Mouse (Mus musculus): Measurements from ENCODE around the gene Txndc12. TPM values are rescaled to one million over a fixed set of nuclear protein-coding genes. Genes with fewer than 3 reads are reported as not detected.

Gene Txndc12
- total RNA-seq (2021) = 10 to 100 TPM; 26.8 to 27.3 TPM
- long read RNA-seq, experiment 1, transcript Txndc12-201 (7 exons, 1,359 nt) = major isoform, 9 of 11 reads
- long read RNA-seq, experiment 1, partial matches to known transcripts = 0 of 11 reads
- long read RNA-seq, experiment 1, other reads (novel, unspliced or antisense) = 2 of 11 reads
- long read RNA-seq, experiment 2, transcript Txndc12-201 (7 exons, 1,359 nt) = major isoform, 19 of 20 reads
- long read RNA-seq, experiment 2, partial matches to known transcripts = 1 of 20 reads
- long read RNA-seq, experiment 2, other reads (novel, unspliced or antisense) = 0 of 20 reads

- peak; percentile 66 for DNase-seq
Observed at GRCm38 (mm10) chr4:108834115-108834970, at the start of gene Txndc12. Gene Txndc12, plus strand, starts transcription at chr4:108834601.

GRCm38 (mm10) chr4:108789258-108789936 lies 45.0 kb upstream of the Txndc12 start:
- no peak for DNase-seq

DNA sequence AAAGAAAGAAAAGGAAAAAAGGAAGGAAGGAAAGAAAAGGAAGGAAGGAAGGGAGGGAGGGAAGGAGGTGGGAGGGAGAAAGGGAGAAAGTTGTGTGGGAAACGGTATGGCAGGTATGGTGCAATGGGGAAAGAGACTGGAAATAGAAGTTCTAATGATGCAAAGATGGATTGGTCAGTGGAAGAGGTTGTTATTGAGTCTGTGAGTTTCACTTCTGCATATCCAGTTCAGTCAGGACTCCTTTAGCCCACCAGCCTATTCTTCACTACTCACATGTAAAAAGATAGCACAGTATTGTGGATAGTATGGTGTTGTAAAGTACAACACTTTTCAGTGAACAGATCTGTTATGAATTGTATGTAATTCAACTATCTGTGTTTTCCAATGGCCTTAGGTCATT lies 43.9 kb upstream of the Txndc12 start:
- DNase-seq = no peak

- DNase-seq = no peak
Observed at GRCm38 (mm10) chr4:108793941-108794340, 40.5 kb upstream of the Txndc12 start.

- DNase-seq = no peak
Observed at GRCm38 (mm10) chr4:108796701-108797100, 37.7 kb upstream of the Txndc12 start.

DNA sequence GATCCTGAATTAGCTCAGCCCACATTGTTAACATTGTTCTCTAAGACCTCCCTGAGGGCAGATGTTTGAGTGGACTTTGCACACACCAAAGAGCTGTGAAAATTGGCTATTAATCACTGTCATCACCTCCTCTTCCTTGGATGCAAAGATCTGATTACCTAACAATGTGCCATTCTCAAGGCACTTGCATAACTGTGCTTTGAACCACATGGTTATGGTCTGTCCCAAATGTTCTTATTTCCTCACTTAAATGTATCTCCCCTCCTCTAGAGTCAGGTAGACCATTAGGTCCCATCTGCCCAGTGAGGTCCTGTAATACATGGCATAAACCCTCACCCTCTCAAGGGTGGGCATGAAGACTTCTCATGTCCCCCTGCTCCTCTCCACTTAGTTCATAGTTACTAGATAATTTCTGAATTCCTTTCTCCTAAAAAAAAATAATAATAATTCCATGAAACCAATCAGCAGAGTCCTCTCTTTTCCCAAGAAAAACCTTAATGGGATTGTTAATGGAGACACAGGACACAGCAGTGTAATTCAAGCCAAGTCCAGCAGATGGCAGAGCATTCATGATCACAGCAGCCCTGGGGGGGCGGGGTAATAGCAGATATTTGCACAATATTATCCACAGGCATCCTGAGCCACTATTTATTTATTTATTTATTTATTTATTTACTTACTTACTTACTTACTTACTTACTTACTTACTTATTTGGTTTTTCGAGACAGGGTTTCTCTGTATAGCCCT lies 36.1 kb upstream of the Txndc12 start:
- peak; percentile 68 for DNase-seq

DNA sequence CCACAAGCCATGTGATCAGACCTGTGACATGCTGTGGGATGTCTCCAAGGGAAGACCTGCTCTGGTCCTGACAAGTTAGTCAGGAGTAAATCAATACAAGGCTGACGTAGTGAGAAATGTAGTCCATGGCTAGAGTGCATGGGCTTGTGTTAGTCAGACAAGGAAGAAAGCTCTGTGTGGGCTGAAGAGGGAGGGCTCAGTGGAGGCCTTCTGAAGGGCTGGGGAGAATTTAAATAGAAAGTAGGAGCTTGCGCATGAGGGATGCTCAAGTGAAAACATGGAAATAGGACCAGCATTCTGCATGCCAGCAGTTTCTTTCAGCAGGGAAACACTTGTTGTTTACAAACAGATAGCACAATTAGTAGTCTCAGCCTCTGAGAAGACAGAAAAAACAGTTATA lies 30.9 kb upstream of the Txndc12 start:
- DNase-seq = no peak

GRCm38 (mm10) chr4:108811142-108811541 lies 23.3 kb upstream of the Txndc12 start:
- no peak for DNase-seq

GRCm38 (mm10) chr4:108811550-108811949 lies 22.9 kb upstream of the Txndc12 start:
- DNase-seq = no peak

DNA sequence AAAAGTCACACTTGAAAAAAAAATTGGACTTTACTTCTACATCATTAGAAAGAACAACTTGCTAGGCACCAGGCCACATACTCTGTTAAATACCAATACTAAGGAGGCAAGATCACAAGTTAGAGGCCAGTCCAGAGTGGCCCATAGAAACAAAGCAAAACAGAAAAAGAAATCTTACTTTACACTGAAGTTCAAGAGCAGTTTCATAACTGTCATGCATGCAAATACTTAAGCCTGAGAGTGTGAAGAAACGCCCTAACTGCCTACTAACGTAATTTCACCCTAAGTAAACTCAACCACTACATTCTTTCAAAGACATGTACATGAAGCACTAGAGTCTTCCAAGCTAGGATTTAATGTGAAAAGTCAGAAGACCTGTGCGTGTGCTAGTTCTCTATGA lies 8.7 kb upstream of the Txndc12 start:
- no peak for DNase-seq

GRCm38 (mm10) chr4:108826096-108826495 lies 8.3 kb upstream of the Txndc12 start:
- no peak for DNase-seq

DNA sequence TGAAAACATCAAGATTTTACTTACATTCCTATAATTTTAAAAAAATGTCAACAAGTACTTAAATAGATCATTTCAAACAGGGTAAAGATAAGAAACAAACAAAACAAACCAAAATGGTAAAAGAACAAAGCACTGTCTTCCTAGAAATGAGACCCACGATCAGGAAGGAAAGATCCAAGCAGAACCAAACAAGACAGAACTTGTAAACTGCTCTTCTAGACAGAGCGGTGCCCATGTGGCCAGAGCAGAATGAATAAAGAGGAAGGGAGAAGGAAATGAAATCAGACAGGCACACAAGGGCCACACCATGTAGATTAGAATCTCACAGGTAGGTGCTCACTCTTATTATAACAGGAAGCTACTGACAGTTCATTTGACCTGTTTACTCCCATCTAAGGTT lies 7.8 kb upstream of the Txndc12 start:
- no peak for DNase-seq

- DNase-seq = no peak
Observed at GRCm38 (mm10) chr4:108830698-108831097, 3.7 kb upstream of the Txndc12 start.

DNA sequence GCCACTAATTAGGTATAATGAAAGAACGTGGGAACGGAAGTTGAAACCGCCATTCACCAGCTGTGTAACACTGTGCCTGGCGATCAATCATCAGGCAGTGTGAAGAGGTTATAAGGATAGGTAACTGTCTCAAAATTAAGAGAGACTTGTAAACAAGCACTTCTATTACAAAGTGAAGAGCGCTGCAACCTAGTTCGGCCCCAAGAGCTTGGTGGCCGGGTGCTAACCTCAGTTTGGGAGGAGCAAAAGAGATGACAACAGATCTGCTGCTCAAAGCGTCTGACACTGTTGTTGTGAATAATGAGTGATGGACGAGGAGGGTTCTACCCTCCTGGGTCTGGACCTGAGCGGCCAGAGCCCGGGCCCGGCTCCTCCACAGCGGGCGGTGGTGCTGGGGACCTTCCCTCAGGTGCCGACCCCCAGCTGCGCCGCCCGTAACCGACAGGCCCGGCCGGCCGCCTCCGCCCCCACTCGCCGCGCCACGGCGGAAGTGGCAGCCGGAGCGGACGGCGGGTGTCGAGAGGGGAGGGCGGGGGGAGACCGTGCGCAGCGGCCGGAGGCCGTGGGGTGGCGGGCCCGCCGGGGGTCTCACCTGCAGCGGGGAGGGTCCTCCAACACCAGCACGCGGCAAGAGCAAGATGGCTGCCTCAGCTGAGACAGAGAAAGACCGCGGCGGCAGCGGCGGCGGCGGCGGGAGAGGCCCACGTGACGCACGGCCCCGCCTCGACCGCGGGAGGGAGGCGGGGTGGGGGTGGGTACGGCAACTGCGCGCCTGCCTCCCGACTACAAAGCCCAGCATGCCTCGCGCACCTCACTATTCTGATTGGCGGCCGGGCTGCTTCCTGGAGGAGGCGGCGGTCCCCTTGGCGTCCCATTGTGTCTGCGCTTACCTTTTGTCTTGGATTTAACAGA lies 1.2 kb upstream of the Txndc12 start, which contains the start of gene Btf3l4:
TSS of gene Btf3l4 (minus strand) at position 699 of the 912 bp plus-strand sequence.
- peak; percentile 88 for DNase-seq

- no peak for DNase-seq
Observed at GRCm38 (mm10) chr4:108833828-108834114, 630 bp upstream of the Txndc12 start.

- peak; percentile 16 for DNase-seq
Observed at GRCm38 (mm10) chr4:108834971-108835311, 540 bp downstream of the Txndc12 start.

DNA sequence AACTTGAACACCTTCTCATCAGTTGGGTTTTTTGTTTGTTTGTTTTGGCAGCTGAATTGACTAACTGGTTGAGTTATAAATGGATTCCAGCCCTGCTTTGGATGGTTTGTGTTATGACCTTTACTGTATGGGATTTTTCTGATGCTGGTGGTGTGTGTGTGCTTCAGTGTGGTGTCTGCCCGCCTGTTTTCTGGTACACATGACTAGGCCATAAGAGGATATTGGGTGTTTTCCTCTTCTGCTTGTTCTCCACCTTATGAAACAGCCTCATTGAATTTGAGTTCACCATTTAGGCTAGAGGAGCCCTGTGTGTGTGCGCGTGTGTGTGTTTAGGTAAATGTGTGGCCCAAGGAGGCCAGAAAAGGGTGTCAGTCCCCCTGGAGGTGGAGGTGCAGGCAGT lies 1.1 kb downstream of the Txndc12 start:
- no peak for DNase-seq

- no peak for DNase-seq
Observed at GRCm38 (mm10) chr4:108838031-108838430, 3.6 kb downstream of the Txndc12 start.

DNA sequence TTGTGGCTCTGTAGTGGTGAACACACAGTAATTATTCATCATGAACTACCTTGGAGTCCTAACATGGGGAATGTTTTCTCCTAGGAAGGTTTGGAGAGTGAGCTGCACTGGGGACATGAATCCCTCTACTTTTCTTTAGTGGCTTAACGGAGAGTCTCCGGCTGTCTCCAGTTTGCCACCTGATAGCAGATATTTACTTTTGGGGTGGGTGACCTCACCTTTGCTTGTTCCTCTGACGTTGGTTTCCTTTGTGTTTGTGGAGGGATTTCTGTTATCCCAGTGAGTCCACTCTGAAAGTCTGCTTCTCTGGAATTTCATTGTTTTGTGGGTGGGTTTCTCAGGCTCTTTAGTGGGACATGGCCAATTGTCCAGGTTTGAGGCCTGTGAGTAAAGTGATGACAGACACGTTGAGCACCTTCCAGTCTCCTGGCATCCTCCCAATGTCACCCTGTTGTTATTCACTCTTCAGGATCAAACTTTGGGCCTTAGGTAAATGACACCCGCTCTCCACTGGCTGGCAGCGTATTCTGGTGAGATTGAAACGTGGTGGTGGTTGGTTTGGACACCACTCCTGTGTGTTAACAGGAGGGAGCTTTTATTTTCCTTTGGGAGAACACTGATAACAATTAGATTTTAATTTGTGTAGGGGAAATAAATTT lies 7.6 kb downstream of the Txndc12 start:
- no peak for DNase-seq

DNA sequence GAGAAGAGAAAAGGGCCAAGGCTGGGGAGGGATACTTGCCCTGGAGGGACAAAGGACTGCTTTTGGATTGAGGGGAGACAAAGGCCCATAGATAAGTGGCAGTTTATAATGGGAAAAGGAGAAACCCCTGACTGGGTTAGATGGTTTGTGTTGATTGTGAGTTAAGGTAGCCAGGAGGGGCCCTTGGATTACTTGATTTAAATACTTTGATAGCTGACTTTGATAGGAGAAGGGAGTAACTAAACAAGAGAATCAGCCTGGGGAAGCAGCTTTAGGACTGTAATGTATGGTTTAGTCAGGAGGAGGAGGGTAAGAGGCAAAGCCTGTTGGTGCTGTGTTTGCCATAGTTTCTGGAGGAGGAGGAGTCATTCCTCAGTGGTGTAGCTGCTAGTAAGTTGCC lies 8.9 kb downstream of the Txndc12 start:
- DNase-seq = no peak

Measured in gastrocnemius, postnatal 10 days (tissue).